Mouse (Mus musculus): ENCODE measurements around the gene Shisa6. TPM values are rescaled to one million over a fixed set of nuclear protein-coding genes. Genes with fewer than 3 reads are reported as not detected.

Shisa6 gene
- total RNA-seq (2015) (not detected in 2 replicates), total RNA-seq (2017) (not detected in 2 replicates)

GRCm38 (mm10) chr11:66525371-66526045 lies at the start of gene Shisa6:
Gene Shisa6, minus strand, starts transcription at chr11:66525964.
- no peak for ATAC-seq (ENCODE audit: poor library complexity, severe bottlenecking)

GRCm38 (mm10) chr11:66573888-66574287 lies 48.1 kb upstream of the Shisa6 start:
- no peak for ATAC-seq (ENCODE audit: poor library complexity, severe bottlenecking)

GRCm38 (mm10) chr11:66569045-66569444 lies 43.3 kb upstream of the Shisa6 start:
- no peak for ATAC-seq (ENCODE audit: poor library complexity, severe bottlenecking)

- ATAC-seq (ENCODE audit: poor library complexity, severe bottlenecking): no peak
These were observed 42.6 kb upstream of the Shisa6 start for GRCm38 (mm10) chr11:66568386-66568791.

GRCm38 (mm10) chr11:66567382-66567781 lies 41.6 kb upstream of the Shisa6 start:
- no peak for ATAC-seq (ENCODE audit: poor library complexity, severe bottlenecking)

- no peak for ATAC-seq (ENCODE audit: poor library complexity, severe bottlenecking)
These were observed 36.5 kb upstream of the Shisa6 start for GRCm38 (mm10) chr11:66562274-66562673.

- ATAC-seq (ENCODE audit: poor library complexity, severe bottlenecking): no peak
These were observed 12.1 kb upstream of the Shisa6 start for GRCm38 (mm10) chr11:66537820-66538219.

- ATAC-seq (ENCODE audit: poor library complexity, severe bottlenecking): no peak
These were observed 10.1 kb upstream of the Shisa6 start for GRCm38 (mm10) chr11:66535866-66536265.

GRCm38 (mm10) chr11:66535156-66535555 lies 9.4 kb upstream of the Shisa6 start:
- no peak for ATAC-seq (ENCODE audit: poor library complexity, severe bottlenecking)

GRCm38 (mm10) chr11:66534291-66534690 lies 8.5 kb upstream of the Shisa6 start:
- ATAC-seq (ENCODE audit: poor library complexity, severe bottlenecking): no peak

- ATAC-seq (ENCODE audit: poor library complexity, severe bottlenecking): no peak
These were observed 2.4 kb upstream of the Shisa6 start for GRCm38 (mm10) chr11:66528146-66528545.

- ATAC-seq (ENCODE audit: poor library complexity, severe bottlenecking): no peak
These were observed 1.6 kb upstream of the Shisa6 start for GRCm38 (mm10) chr11:66527343-66527742.

GRCm38 (mm10) chr11:66526981-66527320 lies 1.2 kb upstream of the Shisa6 start:
- ATAC-seq (ENCODE audit: poor library complexity, severe bottlenecking): no peak

- ATAC-seq (ENCODE audit: poor library complexity, severe bottlenecking): no peak
These were observed 549 bp upstream of the Shisa6 start for GRCm38 (mm10) chr11:66526046-66526980.

GRCm38 (mm10) chr11:66524251-66524650 lies 1.5 kb downstream of the Shisa6 start:
- ATAC-seq (ENCODE audit: poor library complexity, severe bottlenecking): no peak

- ATAC-seq (ENCODE audit: poor library complexity, severe bottlenecking): no peak
These were observed 3.4 kb downstream of the Shisa6 start for GRCm38 (mm10) chr11:66522376-66522775.

GRCm38 (mm10) chr11:66519386-66519785 lies 6.4 kb downstream of the Shisa6 start:
- no peak for ATAC-seq (ENCODE audit: poor library complexity, severe bottlenecking)

- ATAC-seq (ENCODE audit: poor library complexity, severe bottlenecking): no peak
These were observed 11.4 kb downstream of the Shisa6 start for GRCm38 (mm10) chr11:66514346-66514745.

GRCm38 (mm10) chr11:66500951-66501350 lies 24.8 kb downstream of the Shisa6 start:
- no peak for ATAC-seq (ENCODE audit: poor library complexity, severe bottlenecking)

- ATAC-seq (ENCODE audit: poor library complexity, severe bottlenecking): no peak
These were observed 26.8 kb downstream of the Shisa6 start for GRCm38 (mm10) chr11:66498857-66499445.

GRCm38 (mm10) chr11:66496235-66496634 lies 29.5 kb downstream of the Shisa6 start:
- ATAC-seq (ENCODE audit: poor library complexity, severe bottlenecking): no peak

- no peak for ATAC-seq (ENCODE audit: poor library complexity, severe bottlenecking)
These were observed 31.4 kb downstream of the Shisa6 start for GRCm38 (mm10) chr11:66494391-66494790.
